Mouse (Mus musculus) heart, adult 2 months (tissue): ENCODE measurements around the gene Cdiptos. TPM values are rescaled to one million over a fixed set of nuclear protein-coding genes. Genes with fewer than 3 reads are reported as not detected.

Experiments used
- DNase-seq, 2 experiments: peaks; one replicate each; pipeline ENCODE4 v3.0.0; 2021
- H3K27ac ChIP-seq: fragments of 200-600 bp; 2 replicates; pipeline ENCODE4 v1.8.1; 2022
- H3K27me3 ChIP-seq: fragments of 200-500 bp; 2 replicates; pipeline ENCODE4 v1.6.1; 2012; ENCODE audit warnings: mild to moderate bottlenecking, low read length, inconsistent platforms, mixed read lengths; ENCODE audit not compliant: control insufficient read depth, insufficient read depth
- H3K36me3 ChIP-seq: fragments of 200-500 bp; 2 replicates; pipeline ENCODE4 v1.6.1; 2012; ENCODE audit warnings: low read length, inconsistent platforms; ENCODE audit not compliant: control insufficient read depth, insufficient read depth
- H3K4me1 ChIP-seq: fragments of 200-500 bp; 2 replicates; pipeline ENCODE4 v1.6.1; 2011; ENCODE audit warnings: low read length; ENCODE audit not compliant: control insufficient read depth, insufficient read depth
- H3K4me3 ChIP-seq: fragments of 200-600 bp; 2 replicates; pipeline ENCODE4 v1.8.1; 2022
- H3K79me2 ChIP-seq: fragments of 200-500 bp; replicated peaks from 2 replicates; pipeline ENCODE4 v1.6.1; 2012; ENCODE audit warnings: mild to moderate bottlenecking, inconsistent platforms, low read length, moderate library complexity, mixed read lengths; ENCODE audit not compliant: control insufficient read depth, insufficient read depth
- H3K9ac ChIP-seq: fragments of 200-500 bp; 2 replicates; pipeline ENCODE4 v1.6.1; 2012; ENCODE audit warnings: low read depth, mild to moderate bottlenecking, control low read depth, inconsistent platforms, low read length, mixed read lengths
- CTCF ChIP-seq: fragments of 200-600 bp; IDR thresholded peaks from 2 replicates; pipeline ENCODE4 v1.8.1; 2022; ENCODE audit warnings: antibody characterized with exemption, mild to moderate bottlenecking, moderate library complexity
- EP300 ChIP-seq: fragments of 200-500 bp; IDR thresholded peaks from 2 replicates; pipeline ENCODE4 v1.6.1; 2011; ENCODE audit warnings: low read depth, low read length, control low read depth; ENCODE audit not compliant: insufficient read depth
- POLR2A ChIP-seq: fragments of 200-500 bp; IDR thresholded peaks from 2 replicates; pipeline ENCODE4 v1.6.1; 2011; ENCODE audit warnings: mild to moderate bottlenecking, low read depth, low read length, control low read depth; ENCODE audit not compliant: insufficient read depth
- WGBS: fragments of 180-500 bp; shearing (Covaris S2); methylation state at CpG from one replicate; pipeline ENCODE4 v1.1.7; 2018; 5-methylcytosine and 5-hydroxymethylcytosine counted together
- intact Hi-C: fragments of 180-260 bp; cut with DNase I; formaldehyde crosslinking; loops from one replicate; pipeline ENCODE4 v1.15.1; 2025
- polyA plus RNA-seq: library from polyadenylated mRNA; depleted of rRNA; stranded (reverse); fragments of >200 nt; gene quantifications from 2 replicates; pipeline ENCODE4 v1.2.3, GENCODE M21; 2012
- total RNA-seq, 2 experiments: library from RNA; stranded (reverse); gene quantifications; 2 replicates each; pipeline ENCODE4 v1.2.3; 2021

Gene Cdiptos
- total and polyA plus RNA-seq, 3 experiments, result 0.39 to 2.5 TPM; not detected in 1

- Histone ChIP-seq H3K9ac (no peak overlapping the region), H3K4me3 (no peak overlapping the region), H3K27ac (no peak overlapping the region), H3K79me2 (no peaks in the 10 kb centered on the region), H3K36me3 (no peaks in the 10 kb centered on the region), H3K4me1 (no peaks in the 10 kb centered on the region), H3K27me3 (no peaks in the 10 kb centered on the region; the same call in 1 of the 2 replicates)
- WGBS, result 85% methylated on average over 4 of the region's 4 CpGs
- intact Hi-C loops, result loop anchor here (5.0 kb wide), 1 partner anchor 140 kb away; no protein-coding TSS in a partner anchor
- no peak for DNase-seq
- no peak for TF ChIP-seq EP300
Observed at GRCm38 (mm10) chr7:126961965-126962364, 13.9 kb downstream of the Cdiptos start.

- Histone ChIP-seq H3K9ac (no peak overlapping the region), H3K36me3 (no peaks in the 10 kb centered on the region), H3K27me3 (no peaks in the 10 kb centered on the region; the same call in 1 of the 2 replicates), H3K27ac (no peak overlapping the region), H3K4me3 (no peak overlapping the region), H3K79me2 (no peaks in the 10 kb centered on the region), H3K4me1 (no peaks in the 10 kb centered on the region)
- whole genome bisulfite sequencing, result 86% methylated on average over 5 of the region's 5 CpGs
- no peak for DNase-seq
- TF ChIP-seq CTCF, result no peak
- TF ChIP-seq POLR2A, result no peak
- no peak for TF ChIP-seq EP300
- intact Hi-C loops, result loop anchor here (5.0 kb wide), 1 partner anchor 139 kb away; no protein-coding TSS in a partner anchor
Observed at GRCm38 (mm10) chr7:126961095-126961494, 14.8 kb downstream of the Cdiptos start.

DNA sequence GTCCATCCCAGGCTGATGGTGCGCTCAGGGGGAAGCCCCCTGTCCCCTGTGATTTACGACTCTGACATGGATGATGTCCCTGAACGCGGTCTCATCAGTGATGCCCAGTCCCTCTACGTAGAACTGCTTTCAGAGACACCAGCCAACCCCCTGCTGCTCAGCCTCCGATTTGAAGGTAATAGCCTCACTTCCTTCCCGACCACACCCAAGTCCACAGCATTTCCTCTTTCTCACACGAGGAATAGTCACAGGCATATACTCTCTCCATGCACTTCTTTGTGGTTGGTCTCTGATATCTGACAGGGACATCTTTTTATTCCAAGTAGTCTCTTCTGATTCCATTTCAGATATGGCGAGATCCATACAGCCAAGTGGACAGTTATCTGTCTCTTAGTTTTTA lies 16.1 kb downstream of the Cdiptos start:
- DNase-seq, result no peak
- TF ChIP-seq POLR2A (no peak), EP300 (no peak), CTCF (no peak)
- Histone ChIP-seq H3K4me1 (no peaks in the 10 kb centered on the region), H3K27me3 (no peaks in the 10 kb centered on the region; the same call in 1 of the 2 replicates), H3K36me3 (no peaks in the 10 kb centered on the region), H3K79me2 (no peaks in the 10 kb centered on the region), H3K4me3 (no peak overlapping the region), H3K9ac (no peak overlapping the region), H3K27ac (no peak overlapping the region)
- intact Hi-C loops, result loop anchor here (5.0 kb wide), 1 partner anchor 137 kb away; no protein-coding TSS in a partner anchor
- 51% methylated on average over 9 of the region's 9 CpGs for WGBS

GRCm38 (mm10) chr7:126955125-126955524 lies 20.8 kb downstream of the Cdiptos start:
- no peak for DNase-seq
- Histone ChIP-seq H3K4me1 (no peaks in the 10 kb centered on the region), H3K79me2 (no peaks in the 10 kb centered on the region), H3K4me3 (no peak overlapping the region), H3K27ac (no peak overlapping the region), H3K27me3 (no peaks in the 10 kb centered on the region), H3K9ac (no peak overlapping the region), H3K36me3 (no peaks in the 10 kb centered on the region)
- TF ChIP-seq EP300 (no peak), POLR2A (no peak), CTCF (no peak)
- WGBS, result 44% methylated on average over 3 of the region's 3 CpGs
- intact Hi-C loops, result no loop called here

DNA sequence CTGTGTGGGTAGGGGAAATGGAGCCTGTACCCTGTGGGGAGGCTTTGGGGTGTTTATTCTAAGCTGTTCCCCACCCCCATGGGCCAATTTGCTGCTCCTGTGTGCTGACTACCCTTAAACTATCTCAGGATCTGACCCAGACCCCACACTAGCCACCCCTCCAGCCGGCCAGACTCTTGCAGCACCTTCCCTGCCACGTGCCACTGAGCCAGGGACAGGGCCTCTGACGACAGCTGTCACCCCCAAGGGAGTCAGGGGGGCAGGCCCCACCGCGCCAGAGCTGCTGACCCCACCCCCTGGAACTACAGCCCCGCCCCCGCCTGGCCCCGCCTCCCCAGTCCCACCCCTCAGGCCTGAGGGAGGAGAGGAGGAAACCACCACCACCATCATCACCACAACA lies 23.3 kb downstream of the Cdiptos start:
- Histone ChIP-seq H3K27me3 (no peaks in the 10 kb centered on the region), H3K4me3 (no peak overlapping the region), H3K4me1 (no peaks in the 10 kb centered on the region; the same call in 1 of the 2 replicates), H3K79me2 (no peaks in the 10 kb centered on the region), H3K36me3 (no peaks in the 10 kb centered on the region), H3K27ac (no peak overlapping the region), H3K9ac (no peak overlapping the region)
- no peak for DNase-seq
- 7% methylated on average over 8 of the region's 8 CpGs for WGBS
- no peak for TF ChIP-seq CTCF
- TF ChIP-seq EP300, result no peak
- no peak for TF ChIP-seq POLR2A
- intact Hi-C loops, result no loop called here

DNA sequence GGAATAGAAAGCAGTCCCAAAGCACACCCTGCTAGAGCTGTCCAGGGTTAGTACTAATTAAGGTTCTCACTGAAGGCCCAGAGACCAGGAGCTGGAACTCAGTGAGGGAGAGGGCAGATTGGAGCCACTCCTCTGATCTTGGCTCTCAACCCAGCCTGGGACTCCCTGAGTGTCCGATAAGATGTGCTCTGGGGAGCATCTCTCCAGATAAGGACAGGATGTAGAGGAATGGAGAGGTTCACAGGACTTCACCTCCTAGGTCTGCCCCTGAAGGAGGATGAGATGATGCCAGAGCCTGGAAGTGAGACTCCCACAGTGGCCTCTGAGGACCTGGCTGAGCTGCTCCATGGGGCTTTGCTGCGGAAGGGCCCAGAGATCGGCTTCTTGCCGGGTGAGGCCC lies 24.2 kb downstream of the Cdiptos start:
- H3K4me3 ChIP-seq, result no peak overlapping the region
- intact Hi-C loops, result no loop called here
- WGBS, result 10% methylated on average over 4 of the region's 4 CpGs
- H3K4me1 ChIP-seq, result no peaks in the 10 kb centered on the region; the same call in 1 of the 2 replicates
- H3K79me2 ChIP-seq, result no peaks in the 10 kb centered on the region
- no peak overlapping the region for H3K27ac ChIP-seq
- DNase-seq, result no peak
- H3K36me3 ChIP-seq, result no peaks in the 10 kb centered on the region
- H3K27me3 ChIP-seq, result no peaks in the 10 kb centered on the region
- TF ChIP-seq EP300 (no peak), CTCF (no peak), POLR2A (no peak)
- H3K9ac ChIP-seq, result no peak overlapping the region
